Mouse (Mus musculus): ENCODE results near the gene Lgi4. TPM values are rescaled to one million over a fixed set of nuclear protein-coding genes. Genes with fewer than 3 reads are reported as not detected.

The Lgi4 gene
- polyA plus RNA-seq, 1 experiment from 2014 or later = 1.7 TPM

DNA sequence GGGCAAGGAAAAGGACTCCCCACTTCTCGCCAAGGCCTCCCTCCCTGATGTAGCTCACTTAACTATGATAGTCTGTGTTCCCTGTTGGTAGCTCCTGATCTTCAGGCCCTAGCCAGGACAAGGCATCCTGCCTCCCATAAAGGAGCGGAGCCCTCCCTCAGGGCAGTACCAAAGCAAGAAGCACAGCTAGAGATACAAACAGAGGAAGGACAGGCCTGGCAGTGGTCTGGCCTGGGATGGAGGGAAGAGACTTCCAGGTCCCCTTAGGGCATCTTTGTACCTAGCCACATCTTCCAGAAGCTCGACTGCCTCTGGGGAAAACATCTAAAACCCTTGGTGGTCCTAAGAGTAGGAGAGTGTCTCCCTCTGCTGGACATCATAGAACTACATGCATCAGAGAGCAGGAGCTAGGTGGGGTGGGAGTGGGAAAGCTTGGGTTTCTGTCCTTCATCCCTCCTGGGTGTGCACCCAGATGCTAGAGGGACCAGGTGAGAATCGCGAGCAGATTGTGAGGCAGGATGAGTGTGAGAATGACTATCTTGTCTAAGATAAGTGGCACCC lies 18.8 kb downstream of the Lgi4 start:
- ATAC-seq (ENCODE audit: insufficient read depth, low FRiP score) = no peak
- Histone ChIP-seq H3K36me3 (ENCODE audit: control insufficient read depth, insufficient read depth, low read length) (no peaks in the 10 kb centered on the region), H3K4me3 (replicated peaks; ENCODE audit: low read length) (no peak overlapping the region), H3K9me3 (replicated peaks; ENCODE audit: control insufficient read depth, low read length) (no peaks in the 10 kb centered on the region), H3K27ac (ENCODE audit: low read length) (no peak overlapping the region; the same call in 1 of the 2 replicates), H3K9ac (ENCODE audit: low read length) (no peak overlapping the region), H3K4me2 (ENCODE audit: low read depth, low read length) (no peak overlapping the region), H3K4me1 (ENCODE audit: control insufficient read depth, insufficient read depth, low read length) (peaks cover 14% of the 10 kb centered on the region), H3K27me3 (ENCODE audit: control insufficient read depth, insufficient read depth, low read length) (no peaks in the 10 kb centered on the region)
- 35% methylated on average over 5 of the region's 5 CpGs for WGBS

DNA sequence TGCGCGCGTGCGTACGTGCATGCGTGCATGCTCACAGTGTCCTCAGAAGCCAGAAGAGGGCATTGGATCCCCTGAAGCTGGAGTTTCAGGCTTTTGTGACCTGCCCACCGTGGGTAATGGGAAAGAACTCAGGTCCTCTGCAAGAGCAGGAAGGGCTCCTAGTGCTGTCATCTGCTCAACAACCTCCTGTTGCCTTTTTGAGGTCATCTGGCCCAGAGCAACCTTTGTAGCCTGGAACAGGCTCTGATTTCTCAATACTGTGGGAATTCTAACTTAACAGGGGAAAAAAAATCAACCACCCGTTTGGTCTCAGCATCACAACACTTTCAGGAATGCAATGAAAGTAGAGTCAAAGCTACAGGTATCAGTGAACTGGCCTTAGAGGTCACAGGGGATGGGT lies 20.5 kb downstream of the Lgi4 start:
- no peak overlapping the region for H3K27ac ChIP-seq (ENCODE audit: low read length)
- no peak overlapping the region for H3K4me3 ChIP-seq (replicated peaks; ENCODE audit: low read length)
- H3K36me3 ChIP-seq (ENCODE audit: control insufficient read depth, insufficient read depth, low read length) = no peaks in the 10 kb centered on the region
- no peak overlapping the region for H3K9ac ChIP-seq (ENCODE audit: low read length)
- peaks cover 16% of the 10 kb centered on the region; the same call in 1 of the 2 replicates for H3K4me1 ChIP-seq (ENCODE audit: control insufficient read depth, insufficient read depth, low read length)
- 83% methylated on average over 8 of the region's 8 CpGs for WGBS
- H3K27me3 ChIP-seq (ENCODE audit: control insufficient read depth, insufficient read depth, low read length) = no peaks in the 10 kb centered on the region
- no peak overlapping the region for H3K4me2 ChIP-seq (ENCODE audit: low read depth, low read length)
- no peak for ATAC-seq (ENCODE audit: insufficient read depth, low FRiP score)
- no peaks in the 10 kb centered on the region for H3K9me3 ChIP-seq (replicated peaks; ENCODE audit: control insufficient read depth, low read length)

DNA sequence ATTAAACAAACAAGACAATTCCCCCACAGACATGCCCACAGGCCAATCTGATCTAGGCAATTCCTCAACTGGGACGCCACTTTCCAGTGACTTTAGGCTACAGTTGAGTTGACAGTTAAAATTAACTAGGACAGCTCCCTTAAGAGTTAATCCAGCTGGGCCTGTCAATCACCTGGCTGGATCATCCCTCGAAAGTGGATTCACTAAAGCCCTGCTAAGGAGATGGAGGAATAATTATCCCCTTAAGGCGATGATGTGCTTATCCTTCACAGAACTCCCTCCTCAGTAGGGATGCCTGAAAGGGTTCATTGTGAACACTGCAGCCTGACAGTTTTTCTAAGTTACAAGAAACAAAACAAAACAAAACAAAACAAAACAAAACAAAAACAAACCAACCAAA lies 21.5 kb downstream of the Lgi4 start:
- H3K36me3 ChIP-seq (ENCODE audit: control insufficient read depth, insufficient read depth, low read length) = no peaks in the 10 kb centered on the region
- H3K27ac ChIP-seq (ENCODE audit: low read length) = no peak overlapping the region
- no peak overlapping the region for H3K4me3 ChIP-seq (replicated peaks; ENCODE audit: low read length)
- H3K9me3 ChIP-seq (replicated peaks; ENCODE audit: control insufficient read depth, low read length) = no peaks in the 10 kb centered on the region
- no peak overlapping the region for H3K4me2 ChIP-seq (ENCODE audit: low read depth, low read length)
- H3K27me3 ChIP-seq (ENCODE audit: control insufficient read depth, insufficient read depth, low read length) = no peaks in the 10 kb centered on the region
- no peak for ATAC-seq (ENCODE audit: insufficient read depth, low FRiP score)
- H3K4me1 ChIP-seq (ENCODE audit: control insufficient read depth, insufficient read depth, low read length) = peaks cover 22% of the 10 kb centered on the region; the same call in 1 of the 2 replicates
- WGBS = 62% methylated on average over 3 of the region's 3 CpGs
- H3K9ac ChIP-seq (ENCODE audit: low read length) = no peak overlapping the region

DNA sequence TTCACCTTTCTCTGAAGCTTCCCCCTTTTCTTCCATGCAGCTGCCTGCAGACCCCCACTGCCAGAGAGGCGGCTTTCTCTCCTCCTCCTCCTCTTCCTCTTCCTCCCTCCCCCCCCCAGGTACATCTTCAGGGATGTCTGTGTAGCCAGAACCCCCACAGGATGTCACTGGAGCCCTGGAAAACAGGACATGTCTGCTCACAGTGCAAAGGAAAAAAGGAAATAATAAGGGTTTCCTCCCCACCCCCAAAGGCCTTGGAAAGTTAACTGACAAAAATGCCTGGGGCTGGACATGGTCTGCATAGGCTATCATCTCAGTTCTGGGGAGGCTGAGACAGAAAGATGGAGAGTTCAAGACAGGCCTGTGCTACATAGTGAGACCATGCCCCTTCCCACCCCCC lies 22.0 kb downstream of the Lgi4 start:
- Histone ChIP-seq H3K27ac (ENCODE audit: low read length) (no peak overlapping the region), H3K9me3 (replicated peaks; ENCODE audit: control insufficient read depth, low read length) (no peaks in the 10 kb centered on the region), H3K4me3 (replicated peaks; ENCODE audit: low read length) (no peak overlapping the region), H3K36me3 (ENCODE audit: control insufficient read depth, insufficient read depth, low read length) (no peaks in the 10 kb centered on the region), H3K27me3 (ENCODE audit: control insufficient read depth, insufficient read depth, low read length) (no peaks in the 10 kb centered on the region), H3K4me2 (ENCODE audit: low read depth, low read length) (no peak overlapping the region), H3K4me1 (ENCODE audit: control insufficient read depth, insufficient read depth, low read length) (peaks cover 22% of the 10 kb centered on the region; the same call in 1 of the 2 replicates), H3K9ac (ENCODE audit: low read length) (no peak overlapping the region)
- ATAC-seq (ENCODE audit: insufficient read depth, low FRiP score) = no peak
- 48% methylated on average over 1 of the region's 1 CpGs for WGBS

DNA sequence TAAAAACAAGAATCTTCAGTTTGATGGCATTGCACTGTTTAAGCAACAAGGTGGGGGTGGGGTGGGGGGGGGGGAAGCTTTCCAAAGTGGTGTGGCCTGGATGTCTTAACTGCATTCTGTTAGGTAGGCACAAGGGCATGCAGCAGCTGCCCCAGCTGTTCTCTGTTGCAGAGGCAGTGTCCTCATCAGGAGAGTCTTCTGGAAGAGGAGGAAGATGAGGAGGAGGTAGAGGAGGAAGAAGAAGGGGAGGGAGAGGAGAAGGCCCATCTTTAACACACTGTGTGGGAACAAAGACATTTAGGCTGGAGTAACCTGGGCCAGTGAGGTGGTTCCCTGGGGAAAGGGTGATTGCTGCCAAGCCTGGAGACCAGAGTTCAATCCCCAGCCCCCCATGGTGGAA lies 23.0 kb downstream of the Lgi4 start:
- H3K27ac ChIP-seq (ENCODE audit: low read length) = no peak overlapping the region
- ATAC-seq (ENCODE audit: insufficient read depth, low FRiP score) = no peak
- no peaks in the 10 kb centered on the region for H3K36me3 ChIP-seq (ENCODE audit: control insufficient read depth, insufficient read depth, low read length)
- H3K27me3 ChIP-seq (ENCODE audit: control insufficient read depth, insufficient read depth, low read length) = no peaks in the 10 kb centered on the region
- H3K9ac ChIP-seq (ENCODE audit: low read length) = no peak overlapping the region
- peaks cover 22% of the 10 kb centered on the region; the same call in 1 of the 2 replicates for H3K4me1 ChIP-seq (ENCODE audit: control insufficient read depth, insufficient read depth, low read length)
- H3K4me3 ChIP-seq (replicated peaks; ENCODE audit: low read length) = no peak overlapping the region
- no peak overlapping the region for H3K4me2 ChIP-seq (ENCODE audit: low read depth, low read length)
- no peaks in the 10 kb centered on the region for H3K9me3 ChIP-seq (replicated peaks; ENCODE audit: control insufficient read depth, low read length)

DNA sequence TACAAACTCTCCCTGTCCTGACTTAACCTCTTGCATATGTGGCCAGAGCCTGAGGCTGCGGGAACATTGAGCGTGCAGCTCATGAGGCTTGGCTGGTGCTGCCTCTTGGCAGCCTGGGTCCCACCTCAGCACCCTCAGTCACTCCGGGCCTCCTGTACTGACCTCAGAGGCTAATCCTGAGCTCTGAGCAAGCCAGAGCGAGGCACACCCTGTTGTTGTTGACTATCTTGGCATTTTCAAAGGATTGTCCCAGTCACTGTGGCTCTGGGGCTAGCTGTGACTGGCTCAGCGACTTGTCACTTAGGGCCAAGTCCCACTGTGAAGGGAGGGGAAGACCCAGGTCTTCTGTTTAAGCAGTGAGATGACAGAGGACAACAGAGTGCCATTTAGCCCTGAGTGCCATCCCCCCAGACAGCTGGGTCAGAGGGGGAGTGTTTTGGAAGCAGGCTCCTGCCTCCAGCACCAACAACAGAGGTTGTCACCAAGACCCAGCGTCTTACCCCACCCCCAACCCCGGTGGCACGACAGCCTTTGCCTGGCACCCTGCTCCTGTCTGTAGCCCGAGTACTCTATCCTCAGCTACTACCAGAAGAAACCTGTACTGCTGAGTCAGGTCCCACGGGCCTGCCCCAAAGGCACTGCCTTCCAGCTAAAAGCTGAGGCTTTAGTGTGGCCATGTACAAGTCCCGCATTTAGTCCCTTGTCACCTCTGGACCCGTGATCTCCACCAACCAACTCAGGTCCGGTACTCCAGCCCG lies 23.9 kb downstream of the Lgi4 start:
- H3K36me3 ChIP-seq (ENCODE audit: control insufficient read depth, insufficient read depth, low read length) = no peaks in the 10 kb centered on the region
- no peaks in the 10 kb centered on the region for H3K27me3 ChIP-seq (ENCODE audit: control insufficient read depth, insufficient read depth, low read length)
- H3K4me3 ChIP-seq (replicated peaks; ENCODE audit: low read length) = no peak overlapping the region
- no peaks in the 10 kb centered on the region for H3K9me3 ChIP-seq (replicated peaks; ENCODE audit: control insufficient read depth, low read length)
- H3K4me2 ChIP-seq (ENCODE audit: low read depth, low read length) = no peak overlapping the region
- ATAC-seq (ENCODE audit: insufficient read depth, low FRiP score) = peak; percentile 22; the same call in 1 of the 2 replicates
- WGBS = 56% methylated on average over 14 of the region's 14 CpGs
- no peak overlapping the region for H3K9ac ChIP-seq (ENCODE audit: low read length)
- H3K4me1 ChIP-seq (ENCODE audit: control insufficient read depth, insufficient read depth, low read length) = peaks cover 16% of the 10 kb centered on the region; the same call in 1 of the 2 replicates
- H3K27ac ChIP-seq (ENCODE audit: low read length) = peak overlapping the region; percentile 73

DNA sequence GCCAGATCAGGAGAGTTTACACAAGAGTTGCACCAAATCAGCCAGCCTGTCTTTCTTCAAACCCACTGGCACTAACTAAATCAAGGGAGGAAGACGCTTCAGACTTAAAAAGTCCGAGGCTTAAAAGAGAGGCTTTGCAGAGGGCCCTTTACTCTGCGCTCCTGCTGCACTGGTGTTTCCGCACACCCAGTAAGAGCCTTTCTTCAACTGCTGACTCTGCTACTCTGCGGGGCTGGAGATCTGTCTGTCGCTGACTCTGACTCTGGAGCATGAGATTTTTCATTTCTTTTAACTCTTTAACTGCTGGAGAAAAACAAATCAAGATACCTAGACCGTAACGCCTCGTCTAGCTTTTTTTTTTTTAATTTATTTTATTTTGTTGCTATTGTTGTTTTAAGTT lies 25.0 kb downstream of the Lgi4 start:
- Histone ChIP-seq H3K4me3 (replicated peaks; ENCODE audit: low read length) (no peak overlapping the region), H3K27me3 (ENCODE audit: control insufficient read depth, insufficient read depth, low read length) (no peaks in the 10 kb centered on the region), H3K36me3 (ENCODE audit: control insufficient read depth, insufficient read depth, low read length) (no peaks in the 10 kb centered on the region), H3K4me1 (ENCODE audit: control insufficient read depth, insufficient read depth, low read length) (peaks cover 16% of the 10 kb centered on the region; the same call in 1 of the 2 replicates), H3K9me3 (replicated peaks; ENCODE audit: control insufficient read depth, low read length) (no peaks in the 10 kb centered on the region), H3K27ac (ENCODE audit: low read length) (peak overlapping the region; percentile 73), H3K4me2 (ENCODE audit: low read depth, low read length) (peak overlapping the region; percentile 23; the same call in 1 of the 2 replicates), H3K9ac (ENCODE audit: low read length) (peak overlapping the region; percentile 52; the same call in 1 of the 2 replicates)
- 40% methylated on average over 9 of the region's 9 CpGs for WGBS
- no peak for ATAC-seq (ENCODE audit: insufficient read depth, low FRiP score)

DNA sequence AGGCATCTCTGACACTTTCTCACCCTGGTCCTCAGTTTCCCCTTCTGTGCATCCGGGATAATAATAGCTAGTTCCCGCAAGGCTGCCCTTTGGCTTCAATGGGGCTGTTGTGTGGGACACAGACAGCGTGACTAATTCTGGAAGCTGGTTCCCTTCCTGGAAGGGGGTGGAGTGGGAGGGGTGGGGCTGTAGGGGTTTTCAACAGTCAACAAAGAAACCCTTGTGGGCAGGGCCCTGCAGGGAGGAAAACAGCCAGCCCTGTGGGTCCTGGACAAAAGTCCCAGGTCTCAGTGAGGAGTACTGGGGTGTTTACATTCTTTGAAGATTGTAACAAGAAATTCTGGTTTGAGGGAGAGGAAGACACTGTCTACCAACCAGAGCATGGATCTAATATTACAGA lies 26.0 kb downstream of the Lgi4 start:
- Histone ChIP-seq H3K4me2 (ENCODE audit: low read depth, low read length) (no peak overlapping the region), H3K9me3 (replicated peaks; ENCODE audit: control insufficient read depth, low read length) (no peaks in the 10 kb centered on the region), H3K27me3 (ENCODE audit: control insufficient read depth, insufficient read depth, low read length) (no peaks in the 10 kb centered on the region), H3K36me3 (ENCODE audit: control insufficient read depth, insufficient read depth, low read length) (no peaks in the 10 kb centered on the region), H3K4me3 (replicated peaks; ENCODE audit: low read length) (no peak overlapping the region), H3K27ac (ENCODE audit: low read length) (peak overlapping the region; percentile 76), H3K4me1 (ENCODE audit: control insufficient read depth, insufficient read depth, low read length) (peaks cover 16% of the 10 kb centered on the region; the same call in 1 of the 2 replicates), H3K9ac (ENCODE audit: low read length) (no peak overlapping the region)
- ATAC-seq (ENCODE audit: insufficient read depth, low FRiP score) = peak; percentile 81; the same call in 1 of the 2 replicates
- WGBS = 53% methylated on average over 3 of the region's 3 CpGs

DNA sequence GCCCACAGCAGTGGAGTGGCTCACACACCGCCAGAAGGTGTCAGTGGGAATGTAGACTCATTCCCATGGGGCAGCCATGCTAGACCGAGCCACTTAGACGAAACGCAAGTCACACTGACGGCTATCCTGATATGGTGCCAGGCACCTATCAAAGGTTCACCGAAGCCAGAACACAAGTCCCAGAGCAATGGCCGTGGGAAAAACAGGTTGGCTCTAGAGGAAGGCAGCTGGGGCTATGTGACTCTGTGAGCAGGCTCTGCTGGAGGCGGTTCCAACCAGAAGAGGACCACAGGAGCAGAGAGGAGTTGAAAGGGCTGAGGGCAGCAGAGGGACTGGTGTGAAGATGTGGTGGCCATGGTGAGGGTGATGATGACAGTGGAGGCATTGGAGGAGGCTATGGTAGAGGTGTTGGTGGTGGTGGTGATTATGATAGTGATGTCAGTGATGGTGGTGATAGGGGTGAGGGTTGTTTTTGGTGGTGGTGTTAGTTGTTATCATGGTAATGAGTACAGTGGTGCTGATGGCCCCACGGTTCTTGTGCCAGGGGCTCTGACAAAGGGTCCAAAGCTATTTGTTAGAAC lies 27.1 kb downstream of the Lgi4 start:
- H3K27ac ChIP-seq (ENCODE audit: low read length) = no peak overlapping the region; the same call in 1 of the 2 replicates
- 86% methylated on average over 9 of the region's 9 CpGs for WGBS
- no peaks in the 10 kb centered on the region for H3K36me3 ChIP-seq (ENCODE audit: control insufficient read depth, insufficient read depth, low read length)
- H3K4me3 ChIP-seq (replicated peaks; ENCODE audit: low read length) = no peak overlapping the region
- H3K9ac ChIP-seq (ENCODE audit: low read length) = no peak overlapping the region
- no peaks in the 10 kb centered on the region for H3K27me3 ChIP-seq (ENCODE audit: control insufficient read depth, insufficient read depth, low read length)
- H3K4me2 ChIP-seq (ENCODE audit: low read depth, low read length) = no peak overlapping the region
- no peaks in the 10 kb centered on the region for H3K9me3 ChIP-seq (replicated peaks; ENCODE audit: control insufficient read depth, low read length)
- H3K4me1 ChIP-seq (ENCODE audit: control insufficient read depth, insufficient read depth, low read length) = peaks cover 16% of the 10 kb centered on the region; the same call in 1 of the 2 replicates
- no peak for ATAC-seq (ENCODE audit: insufficient read depth, low FRiP score)
